Mouse (Mus musculus): ENCODE measurements around the gene Olfr325.

DNA sequence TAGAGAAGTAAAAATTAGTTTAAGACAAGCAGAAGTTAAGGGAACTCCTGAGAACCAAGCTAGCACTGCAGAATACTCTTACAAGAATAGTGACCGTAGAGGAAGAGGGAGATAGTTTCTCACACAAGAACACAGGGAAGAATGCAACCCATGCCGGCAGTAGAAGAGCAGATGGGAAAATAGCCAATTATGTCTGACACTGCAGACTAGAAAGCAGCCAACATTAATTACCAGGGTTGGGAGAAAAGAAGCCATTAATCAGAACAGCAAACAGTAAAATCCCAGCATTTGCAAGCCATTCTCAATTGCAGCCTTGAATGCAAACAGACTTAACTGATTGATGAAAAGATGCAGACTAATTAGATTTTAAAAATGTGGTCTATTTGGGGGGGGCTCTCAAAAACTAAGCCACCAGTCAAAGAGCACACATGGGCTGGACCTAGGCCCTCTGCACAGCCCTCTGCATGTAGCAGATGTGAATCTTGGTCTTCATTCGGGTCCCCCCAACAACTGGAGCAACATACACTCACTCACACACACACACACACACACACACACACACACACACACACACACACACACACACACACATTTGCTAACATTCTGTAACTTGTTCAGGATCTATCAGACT, 11.2 kb downstream of the Olfr325 start:
- TF ChIP-seq POLR2A (IDR thresholded peaks at IDR 0.05; ENCODE audit: low read depth, low read length) = no peak
- TF ChIP-seq CTCF (conservative IDR thresholded peaks at IDR 0.05; ENCODE audit: insufficient read depth, insufficient read length, low read depth, low read length) = no peak
